Mouse (Mus musculus) cerebellum, postnatal 25 days (tissue): ENCODE data around the gene Nr2e1.

Source experiments
- DNase-seq, 2 experiments: peaks; one replicate each; pipeline ENCODE4 v3.0.0; 2021; ENCODE audit warnings: mixed read lengths in 2 of 2

Gene Nr2e1

GRCm38 (mm10) chr10:42545707-42546503 is 37.5 kb downstream of the Nr2e1 start:
- no peak for DNase-seq

GRCm38 (mm10) chr10:42537571-42538316 is 45.7 kb downstream of the Nr2e1 start:
- DNase-seq = no peak

GRCm38 (mm10) chr10:42533836-42534453 is 49.5 kb downstream of the Nr2e1 start:
- no peak for DNase-seq

GRCm38 (mm10) chr10:42525682-42526081 is 57.8 kb downstream of the Nr2e1 start:
- DNase-seq = no peak

GRCm38 (mm10) chr10:42523556-42524162 is 59.8 kb downstream of the Nr2e1 start:
- no peak for DNase-seq

- DNase-seq = no peak
These were observed 60.5 kb downstream of the Nr2e1 start for GRCm38 (mm10) chr10:42522912-42523311.

GRCm38 (mm10) chr10:42521315-42521981 is 62.0 kb downstream of the Nr2e1 start:
- no peak for DNase-seq

GRCm38 (mm10) chr10:42518363-42518762 is 65.1 kb downstream of the Nr2e1 start:
- DNase-seq = no peak

- DNase-seq = no peak
These were observed 69.3 kb downstream of the Nr2e1 start for GRCm38 (mm10) chr10:42514125-42514524.
